Mouse (Mus musculus) heart, adult 8-10 months (tissue): Measurements from ENCODE around the gene Srsx. TPM values are rescaled to one million over a fixed set of nuclear protein-coding genes. Genes with fewer than 3 reads are reported as not detected.
"Not testable (repeated sequence)": the region's sequence is repeated elsewhere in the genome, so short reads cannot be mapped to it uniquely, and the experiment has no call there.

Source experiments
- DNase-seq: peaks from one replicate; pipeline ENCODE4 v3.0.0; 2022; ENCODE audit warnings: low spot score
- total RNA-seq, 4 experiments: library from RNA; stranded (reverse); gene quantifications; 2 replicates each; pipeline ENCODE4 v1.2.4; 2022

The Srsx gene
- not detected for total RNA-seq

DNA sequence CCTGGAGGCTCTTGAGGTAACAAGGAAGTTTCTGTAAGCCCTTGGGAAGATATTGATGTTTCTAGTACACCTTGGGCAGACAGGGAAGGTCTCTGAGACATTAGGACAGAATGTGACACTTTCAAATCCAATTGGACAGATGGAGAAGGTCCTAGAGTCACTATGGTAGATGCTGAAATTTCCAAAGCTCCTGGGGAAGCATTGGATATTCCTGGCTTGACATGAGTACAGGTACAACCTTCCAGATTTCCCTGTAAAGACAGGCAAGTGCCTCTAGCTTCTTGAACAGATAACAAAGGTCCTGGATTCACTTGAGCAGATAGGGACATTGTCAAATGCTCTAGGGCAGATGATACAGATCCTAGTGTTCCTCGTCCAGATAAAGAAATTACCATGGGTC is at the start of gene Srsx:
Gene Srsx (minus strand): TSS at position 101 of the 400 bp plus-strand sequence.
- DNase-seq = not testable (repeated sequence)

DNA sequence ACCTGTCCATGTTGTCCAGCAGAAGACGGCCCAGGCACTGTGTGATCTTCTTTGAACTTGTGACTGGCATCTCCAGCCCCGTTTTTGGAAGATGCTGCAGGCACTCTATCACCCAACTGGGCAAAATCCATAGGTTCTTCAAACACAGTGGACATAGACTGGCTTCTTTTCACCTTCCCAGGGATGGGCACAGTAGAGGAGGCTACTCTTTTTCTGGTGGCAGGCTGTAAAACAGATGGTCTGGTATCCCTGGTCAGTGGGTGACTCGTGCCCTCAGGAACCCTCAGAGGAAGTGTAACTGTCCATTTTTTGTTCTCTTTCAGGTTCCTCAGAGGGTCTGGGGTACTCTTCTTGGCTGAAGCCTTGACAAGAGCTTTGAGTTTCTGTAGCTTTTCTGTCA is 24.5 kb upstream of the Srsx start, which contains the start of gene Gm17577:
Gene Gm17577 (minus strand): TSS at position 101 of the 400 bp plus-strand sequence.
- not testable (repeated sequence) for DNase-seq

Other genes starting within 250 kb of the Srsx start
- not detected for gene Gm17521, start 192.8 kb downstream of the Srsx start, total RNA-seq
- gene Cldn34c1, start 119.0 kb downstream of the Srsx start, total RNA-seq = 1 to 10 TPM; 1.3 to 4.1 (median 2.4) TPM
- not detected for gene Gm17577, start 24.4 kb upstream of the Srsx start, total RNA-seq